22 mouse cellular contexts compared by ENCODE assay signal in the genomic region with DNA sequence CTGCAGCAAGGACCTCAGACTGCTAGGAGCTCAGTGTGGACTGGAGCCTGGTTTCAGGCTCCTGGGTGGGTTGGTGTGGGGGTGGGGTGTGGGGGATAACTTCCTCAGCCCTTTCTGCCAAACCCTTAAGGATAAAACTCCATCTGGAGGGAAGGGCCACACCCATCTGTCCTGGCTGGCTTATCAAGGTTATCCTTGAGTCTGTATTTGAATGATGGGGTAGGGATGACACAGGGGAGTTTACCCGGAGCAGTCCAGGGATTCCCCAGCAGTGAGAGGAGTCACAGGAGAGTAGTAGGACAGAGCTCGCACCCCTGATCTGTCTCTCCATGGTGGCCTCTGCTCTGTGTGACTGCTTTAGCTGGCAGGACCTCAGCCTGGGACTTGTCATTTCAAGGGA.
DNase-seq lines count a peak whose midpoint lies in the region; ATAC-seq lines count a peak whose summit lies in the region.
"Had no signal": no experiment of that assay in that cellular context is flagged by ENCODE, and none has a peak within 500 bp of the region (broad histone marks: within the 10 kb centered on the region; RNA-seq: fewer than 3 reads in every experiment).

No protein-coding gene starts in this region.

- H3K4me3 ChIP-seq in hindbrain, embryonic 14.5 days (replicated peaks; ENCODE audit: low read length): no peak overlapping the region
- H3K4me3 ChIP-seq in hindbrain, embryonic 11.5 days (ENCODE audit: low read depth, low read length): no peak overlapping the region
- H3K4me3 ChIP-seq in midbrain, embryonic 13.5 days (replicated peaks): no peak overlapping the region
- H3K4me3 ChIP-seq in midbrain, embryonic 16.5 days (ENCODE audit: low read depth, low read length): no peak overlapping the region
- H3K4me3 ChIP-seq: embryonic facial prominence, embryonic 12.5 days; gastrocnemius, adult 2 months; heart, embryonic 13.5 days; intestine, embryonic 15.5 days had no signal

- H3K4me2 ChIP-seq in hindbrain, embryonic 14.5 days (replicated peaks): no peak overlapping the region
- H3K4me2 ChIP-seq in hindbrain, embryonic 11.5 days (replicated peaks; ENCODE audit: low read depth, low read length): no peak overlapping the region
- H3K4me2 ChIP-seq in midbrain, embryonic 13.5 days (replicated peaks): no peak overlapping the region
- H3K4me2 ChIP-seq in midbrain, embryonic 16.5 days (ENCODE audit: low read length): no peak overlapping the region
- H3K4me2 ChIP-seq: embryonic facial prominence, embryonic 12.5 days had no signal

- no peaks in the 10 kb centered on the region for H3K36me3 ChIP-seq in hindbrain, embryonic 14.5 days (replicated peaks; ENCODE audit: control insufficient read depth, insufficient read depth)
- H3K36me3 ChIP-seq in hindbrain, embryonic 11.5 days (ENCODE audit: control insufficient read depth, insufficient read depth, low read length): no peaks in the 10 kb centered on the region
- no peaks in the 10 kb centered on the region for H3K36me3 ChIP-seq in midbrain, embryonic 13.5 days
- H3K36me3 ChIP-seq in midbrain, embryonic 16.5 days (ENCODE audit: control insufficient read depth, insufficient read depth, low read length): no peaks in the 10 kb centered on the region
- H3K36me3 ChIP-seq: embryonic facial prominence, embryonic 12.5 days; G1E; heart, embryonic 13.5 days; intestine, embryonic 15.5 days had no signal

- no peak overlapping the region for H3K9ac ChIP-seq in hindbrain, embryonic 14.5 days
- H3K9ac ChIP-seq in hindbrain, embryonic 11.5 days (ENCODE audit: low read depth, low read length): no peak overlapping the region
- no peak overlapping the region for H3K9ac ChIP-seq in midbrain, embryonic 13.5 days (replicated peaks)
- no peak overlapping the region for H3K9ac ChIP-seq in midbrain, embryonic 16.5 days (ENCODE audit: low read depth, low read length)
- H3K9ac ChIP-seq: embryonic facial prominence, embryonic 12.5 days; forebrain, postnatal 0 days; heart, embryonic 13.5 days; intestine, embryonic 15.5 days had no signal

- peaks cover 7% of the 10 kb centered on the region; the same call in 1 of the 2 replicates for H3K4me1 ChIP-seq in hindbrain, embryonic 14.5 days (replicated peaks; ENCODE audit: control insufficient read depth, insufficient read depth, low read length)
- H3K4me1 ChIP-seq in hindbrain, embryonic 11.5 days (replicated peaks; ENCODE audit: control insufficient read depth, insufficient read depth, low read length): peaks cover 7% of the 10 kb centered on the region; the same call in 1 of the 2 replicates
- peaks cover 27% of the 10 kb centered on the region for H3K4me1 ChIP-seq in midbrain, embryonic 13.5 days (replicated peaks)
- H3K4me1 ChIP-seq in midbrain, embryonic 16.5 days (ENCODE audit: control insufficient read depth, insufficient read depth, low read length): peaks cover 5% of the 10 kb centered on the region; the same call in 1 of the 2 replicates

- peak; percentile 40 for DNase-seq in adrenal gland, postnatal 14 days
- DNase-seq in adrenal gland, postnatal 25 days: no peak
- no peak for DNase-seq in hindbrain, embryonic 14.5 days (ENCODE audit: low spot score)
- DNase-seq in hindbrain, embryonic 11.5 days (ENCODE audit: low spot score): no peak
- no peak for DNase-seq in right cerebral cortex, postnatal 10 days (ENCODE audit: low spot score in 2 of 2)
- DNase-seq in spleen, adult 12 weeks (ENCODE audit: low spot score): no peak
- DNase-seq: cerebellum, adult 11-12 months; cerebellum, adult 9-10 months; cerebellum, postnatal 25 days; forebrain, postnatal 0 days; gastrocnemius, adult 2 months; gastrocnemius, postnatal 25 days; heart, postnatal 10 days; heart, postnatal 4 days; kidney, adult 18-20 months had no signal

- H3K27ac ChIP-seq in hindbrain, embryonic 14.5 days: no peak overlapping the region
- H3K27ac ChIP-seq in hindbrain, embryonic 11.5 days (ENCODE audit: low read depth, low read length): no peak overlapping the region
- no peak overlapping the region for H3K27ac ChIP-seq in midbrain, embryonic 13.5 days
- no peak overlapping the region for H3K27ac ChIP-seq in midbrain, embryonic 16.5 days (ENCODE audit: low read length)
- H3K27ac ChIP-seq: embryonic facial prominence, embryonic 12.5 days; gastrocnemius, adult 2 months; heart, embryonic 13.5 days; intestine, embryonic 15.5 days had no signal

- 0 out of 2 replicates have a peak, but pooled peaks have one; percentile 28 for ATAC-seq in hindbrain, embryonic 14.5 days (ENCODE audit: low FRiP score)
- no peak for ATAC-seq in hindbrain, embryonic 11.5 days (ENCODE audit: low FRiP score)
- peak; percentile 47; the same call in 1 of the 2 replicates for ATAC-seq in midbrain, embryonic 13.5 days
- ATAC-seq in midbrain, embryonic 16.5 days: no peak
- ATAC-seq: activated CD4-positive, CD25-positive, alpha-beta regulatory T cell, adult 4 months; forebrain, postnatal 0 days; intestine, embryonic 15.5 days had no signal

- H3K27me3 ChIP-seq in hindbrain, embryonic 14.5 days (ENCODE audit: control insufficient read depth, insufficient read depth, low read length): peaks cover 74% of the 10 kb centered on the region
- peaks cover 61% of the 10 kb centered on the region for H3K27me3 ChIP-seq in hindbrain, embryonic 11.5 days (ENCODE audit: control insufficient read depth, insufficient read depth, low read length)
- H3K27me3 ChIP-seq in midbrain, embryonic 13.5 days: peaks cover 87% of the 10 kb centered on the region
- H3K27me3 ChIP-seq in midbrain, embryonic 16.5 days (ENCODE audit: control insufficient read depth, insufficient read depth, low read depth, low read length): peaks cover 44% of the 10 kb centered on the region

- H3K9me3 ChIP-seq in hindbrain, embryonic 14.5 days (ENCODE audit: control insufficient read depth, low read length): peaks cover 3% of the 10 kb centered on the region; the same call in 1 of the 2 replicates
- H3K9me3 ChIP-seq in hindbrain, embryonic 11.5 days (ENCODE audit: control insufficient read depth, low read length): no peaks in the 10 kb centered on the region
- H3K9me3 ChIP-seq in midbrain, embryonic 13.5 days: no peaks in the 10 kb centered on the region
- H3K9me3 ChIP-seq in midbrain, embryonic 16.5 days (replicated peaks; ENCODE audit: control insufficient read depth, low read length, poor library complexity, severe bottlenecking): 0 out of 2 replicates have a peak, but pooled peaks cover 4% of the 10 kb centered on the region
- H3K9me3 ChIP-seq: embryonic facial prominence, embryonic 12.5 days; G1E; heart, embryonic 13.5 days; intestine, embryonic 15.5 days had no signal

- WGBS in hindbrain, embryonic 14.5 days: 22% methylated on average over 2 of the region's 2 CpGs
- 42% methylated on average over 2 of the region's 2 CpGs for WGBS in hindbrain, embryonic 11.5 days
- WGBS in midbrain, embryonic 13.5 days: 18% methylated on average over 2 of the region's 2 CpGs
- WGBS in midbrain, embryonic 16.5 days: 34% methylated on average over 2 of the region's 2 CpGs

Comparison
In these comparisons a context has a peak if more than half of its experiments do, and no peak if none do; other contexts are left out.
1. ATAC-seq: peak in hindbrain, embryonic 14.5 days (single experiment) and midbrain, embryonic 13.5 days (single experiment); none in hindbrain, embryonic 11.5 days (single experiment) and midbrain, embryonic 16.5 days (single experiment).